Mouse (Mus musculus): ENCODE data around the gene Acot5. TPM values are rescaled to one million over a fixed set of nuclear protein-coding genes. Genes with fewer than 3 reads are reported as not detected.

Gene Acot5
- 3.6 TPM for polyA plus RNA-seq (2015; fragmentation: Illumina TruSeq; extraction: RNeasy Lipid Tissue Mini Kit (QIAGEN cat#74804); ENCODE audit: low read depth, low replicate concordance)

GRCm38 (mm10) chr12:84068986-84069385 lies at the start of gene Acot5:
TSS of gene Acot5 (plus strand) at chr12:84069325.

GRCm38 (mm10) chr12:84038241-84038640 lies 30.9 kb upstream of the Acot5 start, which contains the start of gene Acot4:
TSS of gene Acot4 (plus strand) at chr12:84038379.

GRCm38 (mm10) chr12:84038691-84039111 lies 30.4 kb upstream of the Acot5 start, which contains the start of gene Gm49366:
TSS of gene Gm49366 (plus strand) at chr12:84038935.

GRCm38 (mm10) chr12:84051937-84052474 lies 17.1 kb upstream of the Acot5 start, which contains the start of gene Acot3:
TSS of gene Acot3 (plus strand) at chr12:84052144.

GRCm38 (mm10) chr12:84100604-84101492 lies 31.7 kb downstream of the Acot5 start, which contains the start of gene Acot6:
TSS of gene Acot6 (plus strand) at chr12:84100654.

GRCm38 (mm10) chr12:84114153-84114994 lies 45.2 kb downstream of the Acot5 start, which contains the start of gene Dnal1:
TSS of gene Dnal1 (plus strand) at chr12:84114366.

Other genes with a start within 250 kb of the Acot5 start
- gene Numb, start 147.4 kb upstream of the Acot5 start, polyA plus RNA-seq (2015; fragmentation: Illumina TruSeq; extraction: RNeasy Lipid Tissue Mini Kit (QIAGEN cat#74804); ENCODE audit: low read depth, low replicate concordance): 42.0 TPM
- gene Riox1, start 118.7 kb upstream of the Acot5 start, polyA plus RNA-seq (2015; fragmentation: Illumina TruSeq; extraction: RNeasy Lipid Tissue Mini Kit (QIAGEN cat#74804); ENCODE audit: low read depth, low replicate concordance): 10.2 TPM
- not detected for gene Heatr4, start 84.5 kb upstream of the Acot5 start, polyA plus RNA-seq (2015; fragmentation: Illumina TruSeq; extraction: RNeasy Lipid Tissue Mini Kit (QIAGEN cat#74804); ENCODE audit: low read depth, low replicate concordance)
- 5.5 TPM for gene Acot2, start 81.5 kb upstream of the Acot5 start, polyA plus RNA-seq (2015; fragmentation: Illumina TruSeq; extraction: RNeasy Lipid Tissue Mini Kit (QIAGEN cat#74804); ENCODE audit: low read depth, low replicate concordance)
- gene Acot1, start 59.8 kb upstream of the Acot5 start, polyA plus RNA-seq (2015; fragmentation: Illumina TruSeq; extraction: RNeasy Lipid Tissue Mini Kit (QIAGEN cat#74804); ENCODE audit: low read depth, low replicate concordance): 35.0 TPM
- 1.4 TPM for gene Acot4, start 30.9 kb upstream of the Acot5 start, polyA plus RNA-seq (2015; fragmentation: Illumina TruSeq; extraction: RNeasy Lipid Tissue Mini Kit (QIAGEN cat#74804); ENCODE audit: low read depth, low replicate concordance)
- not detected for gene Gm49366, start 30.4 kb upstream of the Acot5 start, polyA plus RNA-seq (2015; fragmentation: Illumina TruSeq; extraction: RNeasy Lipid Tissue Mini Kit (QIAGEN cat#74804); ENCODE audit: low read depth, low replicate concordance)
- gene Acot3, start 17.2 kb upstream of the Acot5 start, polyA plus RNA-seq (2015; fragmentation: Illumina TruSeq; extraction: RNeasy Lipid Tissue Mini Kit (QIAGEN cat#74804); ENCODE audit: low read depth, low replicate concordance): 1.8 TPM
- 5.0 TPM for gene Acot6, start 31.3 kb downstream of the Acot5 start, polyA plus RNA-seq (2015; fragmentation: Illumina TruSeq; extraction: RNeasy Lipid Tissue Mini Kit (QIAGEN cat#74804); ENCODE audit: low read depth, low replicate concordance)
- 63.1 TPM for gene Dnal1, start 45.0 kb downstream of the Acot5 start, polyA plus RNA-seq (2015; fragmentation: Illumina TruSeq; extraction: RNeasy Lipid Tissue Mini Kit (QIAGEN cat#74804); ENCODE audit: low read depth, low replicate concordance)
- 3.8 TPM for gene Pnma1, start 79.2 kb downstream of the Acot5 start, polyA plus RNA-seq (2015; fragmentation: Illumina TruSeq; extraction: RNeasy Lipid Tissue Mini Kit (QIAGEN cat#74804); ENCODE audit: low read depth, low replicate concordance)
- gene Elmsan1, start 149.6 kb downstream of the Acot5 start, polyA plus RNA-seq (2015; fragmentation: Illumina TruSeq; extraction: RNeasy Lipid Tissue Mini Kit (QIAGEN cat#74804); ENCODE audit: low read depth, low replicate concordance): 6.4 TPM
- gene Ptgr2, start 215.9 kb downstream of the Acot5 start, polyA plus RNA-seq (2015; fragmentation: Illumina TruSeq; extraction: RNeasy Lipid Tissue Mini Kit (QIAGEN cat#74804); ENCODE audit: low read depth, low replicate concordance): 51.7 TPM
- 36.8 TPM for gene Zfp410, start 247.5 kb downstream of the Acot5 start, polyA plus RNA-seq (2015; fragmentation: Illumina TruSeq; extraction: RNeasy Lipid Tissue Mini Kit (QIAGEN cat#74804); ENCODE audit: low read depth, low replicate concordance)